Mouse (Mus musculus) 3134 (cell line): ENCODE measurements at regions not wholly inside any gene's neighbourhood (a gene's known extent, or its start where the extent isn't known, plus 50 kb on each side); places are given as distances from the start of the nearest gene placed in this dataset.
A peak's percentile ranks its signal among the peaks of the same experiment; 100 is the strongest.

Experiments used
- DNase-seq: peaks from one replicate; pipeline ENCODE4 v3.0.0-alpha.2; 2011; ENCODE audit warnings: low spot score; ENCODE audit not compliant: insufficient read length; ENCODE audit errors: extremely low read depth

- DNase-seq = no peak
Measured at GRCm38 (mm10) chr1:155472112-155472955, 55.1 kb upstream of the Xpr1 start.

GRCm38 (mm10) chr1:155472956-155473646 lies 55.9 kb upstream of the Xpr1 start:
- no peak for DNase-seq

GRCm38 (mm10) chr1:155474973-155475372 lies 57.8 kb upstream of the Xpr1 start:
- DNase-seq = no peak

GRCm38 (mm10) chr1:155476237-155476636 lies 59.0 kb upstream of the Xpr1 start:
- DNase-seq = peak; percentile 18

- DNase-seq = no peak
Measured at GRCm38 (mm10) chr1:155482148-155482547, 64.9 kb upstream of the Xpr1 start.

GRCm38 (mm10) chr1:155482760-155483159 lies 65.5 kb upstream of the Xpr1 start:
- no peak for DNase-seq

- DNase-seq = no peak
Measured at GRCm38 (mm10) chr1:155483693-155484092, 66.5 kb upstream of the Xpr1 start.

GRCm38 (mm10) chr1:155487796-155488195 lies 70.1 kb upstream of the Acbd6 start:
- DNase-seq = no peak

- DNase-seq = no peak
Measured at GRCm38 (mm10) chr1:155488966-155489661, 68.8 kb upstream of the Acbd6 start.

GRCm38 (mm10) chr1:155490131-155490530 lies 67.8 kb upstream of the Acbd6 start:
- no peak for DNase-seq

GRCm38 (mm10) chr1:155491205-155492026 lies 66.5 kb upstream of the Acbd6 start:
- no peak for DNase-seq

GRCm38 (mm10) chr1:155493333-155493732 lies 64.6 kb upstream of the Acbd6 start:
- DNase-seq = peak; percentile 79

GRCm38 (mm10) chr1:155493799-155494198 lies 64.1 kb upstream of the Acbd6 start:
- DNase-seq = no peak

- peak; percentile 33 for DNase-seq
Measured at GRCm38 (mm10) chr1:155494347-155494746, 63.6 kb upstream of the Acbd6 start.

GRCm38 (mm10) chr1:155499735-155500134 lies 58.2 kb upstream of the Acbd6 start:
- no peak for DNase-seq

GRCm38 (mm10) chr1:155502867-155503266 lies 55.1 kb upstream of the Acbd6 start:
- no peak for DNase-seq

GRCm38 (mm10) chr1:155504581-155505328 lies 53.2 kb upstream of the Acbd6 start:
- DNase-seq = no peak

GRCm38 (mm10) chr1:155505361-155506077 lies 52.4 kb upstream of the Acbd6 start:
- DNase-seq = no peak
